Mouse (Mus musculus) forebrain, embryonic 10.5 days (tissue): ENCODE results near the gene Atg2b. TPM values are rescaled to one million over a fixed set of nuclear protein-coding genes. Genes with fewer than 3 reads are reported as not detected.

ENCODE experiments used
- DNase-seq: peaks from one replicate; pipeline ENCODE4 v3.0.0-alpha.2; 2017; ENCODE audit warnings: low spot score; ENCODE audit errors: extremely low spot score
- H3K27ac ChIP-seq: fragments of 300-500 bp; sonication (generic); 2 replicates; pipeline ENCODE4 v1.5.1; 2016; ENCODE audit warnings: mild to moderate bottlenecking
- H3K27me3 ChIP-seq: fragments of 300-500 bp; sonication (generic); 2 replicates; pipeline ENCODE4 v1.6.1; 2016; ENCODE audit warnings: mild to moderate bottlenecking; ENCODE audit not compliant: poor library complexity, severe bottlenecking
- H3K36me3 ChIP-seq: fragments of 300-500 bp; sonication (generic); replicated peaks from 2 replicates; pipeline ENCODE4 v1.6.1; 2016; ENCODE audit warnings: mild to moderate bottlenecking, moderate library complexity
- H3K4me1 ChIP-seq: fragments of 300-500 bp; sonication (generic); 2 replicates; pipeline ENCODE4 v1.6.1; 2016
- H3K4me3 ChIP-seq: fragments of 300-500 bp; sonication (generic); 2 replicates; pipeline ENCODE4 v1.5.1; 2016; ENCODE audit warnings: mild to moderate bottlenecking, moderate library complexity
- H3K9me3 ChIP-seq: fragments of 300-500 bp; sonication (generic); 2 replicates; pipeline ENCODE4 v1.6.1; 2016; ENCODE audit warnings: mild to moderate bottlenecking, moderate library complexity
- WGBS: fragments of 180-500 bp; shearing (Covaris S2); methylation state at CpG from one replicate; pipeline ENCODE4 v1.1.7; 2016; 5-methylcytosine and 5-hydroxymethylcytosine counted together
- polyA plus RNA-seq: library from polyadenylated mRNA; unstranded; fragments of >200 nt; fragmentation: Nextera tagmentation; extraction: Ambion mirVana; gene quantifications from 2 replicates; pipeline ENCODE4 v1.2.1, GENCODE M21; 2016

Atg2b gene
- 11.4 and 12.2 TPM in 2 replicates for polyA plus RNA-seq

GRCm38 (mm10) chr12:105685001-105685691, at the start of gene Atg2b:
TSS of gene Atg2b (minus strand) at chr12:105685211.
- Histone ChIP-seq H3K9me3 (no peaks in the 10 kb centered on the region), H3K27ac (peak within 1 kb of the TSS; percentile 91), H3K27me3 (no peaks in the 10 kb centered on the region), H3K4me3 (peak within 1 kb of the TSS; percentile 95), H3K4me1 (peaks cover 40% of the 10 kb centered on the region), H3K36me3 (peaks cover 23% of the 10 kb centered on the region)
- WGBS, result under 1% methylated on average over 73 of the region's 73 CpGs
- DNase-seq, result peak; percentile 98

DNA sequence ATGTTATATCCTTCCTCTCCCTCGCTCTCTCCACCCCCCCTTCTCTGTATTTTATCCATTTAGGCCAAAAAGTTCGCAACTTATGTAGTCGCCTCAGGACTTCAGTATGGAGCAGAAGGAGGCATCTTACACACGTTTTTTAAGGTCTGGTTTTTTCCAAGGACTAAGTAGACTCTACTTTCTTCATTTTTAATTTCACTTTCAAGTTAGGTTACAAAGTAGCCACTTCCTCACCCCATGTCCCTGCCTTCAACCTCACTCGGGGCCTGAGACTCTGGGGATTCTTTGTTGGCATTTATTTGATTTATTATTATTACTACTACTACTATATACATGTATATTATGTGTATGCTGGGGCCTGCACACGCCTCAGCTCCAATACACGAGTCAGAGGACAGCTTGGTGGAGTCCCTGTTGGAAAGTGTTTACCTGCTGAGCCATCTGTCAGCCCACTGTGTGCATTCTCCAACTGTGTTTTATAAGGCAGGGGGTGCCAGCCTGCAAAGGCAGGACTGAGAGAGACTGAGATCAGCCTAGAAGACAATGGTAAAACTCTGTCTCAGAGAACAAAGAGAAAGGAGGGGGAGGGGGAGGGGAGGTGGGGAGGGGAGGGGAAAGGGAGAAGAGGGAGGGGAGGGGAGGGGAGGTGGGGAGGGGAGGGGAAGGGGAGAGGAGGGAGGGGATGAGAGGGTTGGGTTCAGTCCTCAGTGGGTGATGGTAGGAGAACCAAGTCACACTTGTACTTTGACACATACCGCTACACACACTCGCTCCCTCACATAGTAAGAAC, 48.6 kb upstream of the Atg2b start:
- no peak for DNase-seq
- H3K27ac ChIP-seq, result no peak overlapping the region
- H3K9me3 ChIP-seq, result no peaks in the 10 kb centered on the region
- H3K36me3 ChIP-seq, result no peaks in the 10 kb centered on the region
- no peak overlapping the region for H3K4me3 ChIP-seq
- H3K27me3 ChIP-seq, result no peaks in the 10 kb centered on the region
- peaks cover 3% of the 10 kb centered on the region; the same call in 1 of the 2 replicates for H3K4me1 ChIP-seq
- WGBS, result 79% methylated on average over 9 of the region's 9 CpGs

DNA sequence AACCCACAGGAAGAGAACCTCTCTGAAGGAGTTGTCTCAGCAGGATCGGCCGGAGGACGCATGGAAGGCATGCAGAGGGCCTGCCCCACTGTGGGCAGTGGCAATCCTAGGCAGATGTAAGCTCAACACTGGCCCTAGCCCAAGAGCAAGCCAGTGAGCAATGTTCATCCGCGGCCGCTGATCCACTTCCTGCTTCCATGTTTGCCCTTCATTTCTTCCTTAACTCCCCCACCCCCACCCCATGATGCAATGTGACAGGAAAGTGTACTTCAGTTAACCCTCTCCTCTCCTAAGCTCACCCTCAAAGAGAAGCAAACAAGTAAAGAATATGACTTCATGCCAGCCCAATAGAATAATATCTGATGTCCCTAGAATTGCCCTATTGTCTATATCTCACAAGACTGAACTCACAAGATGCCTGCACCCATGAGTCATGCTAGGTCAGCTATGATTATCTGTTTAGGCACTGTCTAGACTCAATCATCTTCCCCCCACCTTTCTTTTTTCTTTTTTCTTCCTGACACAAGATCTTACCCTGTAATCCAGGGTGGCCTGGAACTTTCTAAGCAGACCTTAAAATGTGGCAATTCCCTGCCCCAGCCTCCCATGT, 45.9 kb upstream of the Atg2b start:
- DNase-seq, result no peak
- H3K9me3 ChIP-seq, result no peaks in the 10 kb centered on the region
- no peak overlapping the region for H3K4me3 ChIP-seq
- H3K36me3 ChIP-seq, result no peaks in the 10 kb centered on the region
- H3K27me3 ChIP-seq, result no peaks in the 10 kb centered on the region
- H3K4me1 ChIP-seq, result peaks cover 3% of the 10 kb centered on the region; the same call in 1 of the 2 replicates
- H3K27ac ChIP-seq, result no peak overlapping the region
- 90% methylated on average over 6 of the region's 6 CpGs for WGBS

DNA sequence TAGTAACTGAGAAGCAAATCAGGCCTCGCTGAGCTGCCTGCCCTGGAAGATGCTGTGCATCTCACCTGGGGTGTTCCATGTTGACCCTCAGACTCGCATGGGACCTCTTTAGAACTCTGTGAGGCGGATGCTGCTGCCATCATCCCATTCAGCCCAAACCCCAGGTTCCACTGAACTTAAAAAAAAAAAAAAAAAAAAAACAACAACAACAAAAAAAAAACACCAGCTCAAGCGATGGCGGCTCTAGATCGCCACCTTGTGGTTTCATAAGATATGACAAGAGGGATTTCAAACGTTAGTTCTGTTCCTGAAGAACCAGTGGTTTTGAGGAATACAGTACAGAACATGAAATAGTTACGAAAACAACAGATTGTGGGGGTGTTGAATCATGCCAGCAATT, 43.0 kb upstream of the Atg2b start:
- Histone ChIP-seq H3K27ac (no peak overlapping the region), H3K9me3 (no peaks in the 10 kb centered on the region), H3K27me3 (no peaks in the 10 kb centered on the region), H3K4me1 (no peaks in the 10 kb centered on the region), H3K4me3 (no peak overlapping the region), H3K36me3 (no peaks in the 10 kb centered on the region)
- 31% methylated on average over 8 of the region's 8 CpGs for WGBS
- no peak for DNase-seq

- no peaks in the 10 kb centered on the region for H3K27me3 ChIP-seq
- DNase-seq, result no peak
- 85% methylated on average over 3 of the region's 3 CpGs for WGBS
- H3K4me3 ChIP-seq, result no peak overlapping the region
- no peaks in the 10 kb centered on the region for H3K4me1 ChIP-seq
- no peaks in the 10 kb centered on the region for H3K36me3 ChIP-seq
- no peak overlapping the region for H3K27ac ChIP-seq
- H3K9me3 ChIP-seq, result no peaks in the 10 kb centered on the region
These were observed 42.3 kb upstream of the Atg2b start for GRCm38 (mm10) chr12:105727268-105727667.

GRCm38 (mm10) chr12:105725736-105726135, 40.7 kb upstream of the Atg2b start:
- Histone ChIP-seq H3K4me1 (peaks cover 9% of the 10 kb centered on the region), H3K27ac (no peak overlapping the region), H3K36me3 (no peaks in the 10 kb centered on the region), H3K9me3 (no peaks in the 10 kb centered on the region), H3K27me3 (no peaks in the 10 kb centered on the region), H3K4me3 (no peak overlapping the region)
- 77% methylated on average over 13 of the region's 13 CpGs for WGBS
- DNase-seq, result no peak

- Histone ChIP-seq H3K27me3 (no peaks in the 10 kb centered on the region), H3K4me1 (peaks cover 9% of the 10 kb centered on the region), H3K36me3 (no peaks in the 10 kb centered on the region), H3K4me3 (no peak overlapping the region), H3K27ac (no peak overlapping the region), H3K9me3 (no peaks in the 10 kb centered on the region)
- WGBS, result 63% methylated on average over 1 of the region's 1 CpGs
- DNase-seq, result no peak
These were observed 39.6 kb upstream of the Atg2b start for GRCm38 (mm10) chr12:105724616-105725015.

GRCm38 (mm10) chr12:105722657-105723056, 37.6 kb upstream of the Atg2b start:
- no peaks in the 10 kb centered on the region for H3K9me3 ChIP-seq
- no peak overlapping the region for H3K27ac ChIP-seq
- WGBS, result 8% methylated on average over 5 of the region's 5 CpGs
- no peaks in the 10 kb centered on the region for H3K27me3 ChIP-seq
- H3K36me3 ChIP-seq, result no peaks in the 10 kb centered on the region
- no peak overlapping the region for H3K4me3 ChIP-seq
- no peak for DNase-seq
- peaks cover 9% of the 10 kb centered on the region for H3K4me1 ChIP-seq

DNA sequence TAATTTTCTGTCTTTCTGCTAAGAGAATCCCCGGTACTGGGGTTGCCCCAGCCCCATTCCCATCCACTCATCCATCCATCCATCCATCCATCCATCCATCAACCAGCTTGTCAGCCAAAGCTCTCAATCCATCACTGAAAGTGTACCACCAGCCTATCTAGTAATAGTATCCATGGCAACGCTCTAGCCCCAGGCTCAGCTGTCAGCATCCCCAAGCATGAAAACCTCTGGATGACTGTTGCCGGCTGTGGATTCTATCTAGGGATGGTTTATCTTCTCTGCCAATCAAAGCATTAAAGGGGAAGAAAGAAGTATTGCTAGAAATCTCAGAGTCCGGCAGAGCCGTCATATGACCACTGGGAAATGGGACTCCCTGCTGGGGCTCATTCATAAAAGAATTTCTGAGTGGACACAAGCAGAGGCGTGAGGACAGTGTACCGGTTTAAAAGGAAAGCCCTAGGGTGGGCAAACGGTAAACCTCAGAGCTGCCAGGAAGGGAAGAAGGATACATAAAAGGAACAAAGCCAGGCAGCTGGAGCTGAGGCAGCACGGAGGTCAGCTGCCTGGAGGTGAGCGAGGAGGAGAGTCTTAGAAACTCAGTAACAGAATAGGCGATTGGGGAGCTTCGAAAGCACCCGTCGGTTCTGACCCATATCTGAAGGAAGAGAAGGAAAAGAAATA, 36.6 kb upstream of the Atg2b start:
- Histone ChIP-seq H3K36me3 (no peaks in the 10 kb centered on the region), H3K4me3 (no peak overlapping the region), H3K27me3 (no peaks in the 10 kb centered on the region), H3K9me3 (no peaks in the 10 kb centered on the region), H3K27ac (no peak overlapping the region), H3K4me1 (peaks cover 9% of the 10 kb centered on the region)
- DNase-seq, result no peak
- WGBS, result 58% methylated on average over 14 of the region's 14 CpGs

GRCm38 (mm10) chr12:105720196-105720595, 35.2 kb upstream of the Atg2b start:
- 87% methylated on average over 3 of the region's 3 CpGs for whole genome bisulfite sequencing
- H3K4me1 ChIP-seq, result peaks cover 9% of the 10 kb centered on the region
- no peak for DNase-seq
- H3K36me3 ChIP-seq, result no peaks in the 10 kb centered on the region
- H3K4me3 ChIP-seq, result no peak overlapping the region
- no peaks in the 10 kb centered on the region for H3K9me3 ChIP-seq
- no peaks in the 10 kb centered on the region for H3K27me3 ChIP-seq
- H3K27ac ChIP-seq, result no peak overlapping the region

- no peak overlapping the region; the same call in 1 of the 2 replicates for H3K4me3 ChIP-seq
- 69% methylated on average over 17 of the region's 17 CpGs for WGBS
- no peak overlapping the region for H3K27ac ChIP-seq
- H3K27me3 ChIP-seq, result no peaks in the 10 kb centered on the region
- no peak for DNase-seq
- H3K4me1 ChIP-seq, result peaks cover 12% of the 10 kb centered on the region
- H3K9me3 ChIP-seq, result no peaks in the 10 kb centered on the region
- no peaks in the 10 kb centered on the region for H3K36me3 ChIP-seq
These were observed 33.6 kb upstream of the Atg2b start for GRCm38 (mm10) chr12:105718616-105719015.

DNA sequence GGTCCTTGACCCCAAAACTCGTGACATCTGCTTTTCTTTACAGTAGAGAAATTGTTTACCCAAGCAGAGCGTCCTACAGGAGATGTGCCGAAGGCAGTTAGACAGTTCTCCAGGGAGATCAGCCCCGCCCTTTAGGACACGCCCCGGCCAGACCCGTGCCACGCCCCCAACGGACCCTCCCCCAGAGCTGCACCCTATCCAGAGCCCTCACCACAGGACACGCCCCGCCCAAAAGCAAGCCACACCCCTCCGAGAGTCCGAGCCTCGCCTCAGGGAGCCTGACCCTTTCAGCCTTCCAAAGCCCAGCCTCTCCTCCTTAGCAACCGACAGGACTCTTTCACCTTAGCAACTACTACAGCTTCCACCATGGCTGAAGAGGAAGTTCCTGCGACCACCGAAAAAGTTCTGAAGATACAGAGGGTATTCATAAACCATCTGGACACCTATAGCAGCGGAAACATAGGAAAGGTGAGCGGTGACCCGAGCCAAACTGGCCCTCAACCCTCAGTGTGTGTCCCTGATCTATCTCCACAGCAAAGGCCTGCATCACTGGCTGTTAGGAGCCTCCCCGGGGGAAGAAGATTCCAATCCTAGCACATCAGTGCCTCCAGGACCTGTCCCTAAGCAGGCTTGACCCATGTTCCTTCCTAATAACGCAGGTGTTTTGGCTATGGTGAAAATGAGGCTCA, 20.9 kb upstream of the Atg2b start, which contains the start of gene Ak7:
Gene Ak7 (plus strand): TSS at position 178 of the 689 bp plus-strand sequence.
- WGBS, result 11% methylated on average over 22 of the region's 22 CpGs
- Histone ChIP-seq H3K27ac (no peak within 1 kb of the TSS), H3K4me1 (peaks cover 17% of the 10 kb centered on the region), H3K36me3 (peaks cover 16% of the 10 kb centered on the region), H3K4me3 (peak within 1 kb of the TSS; percentile 31), H3K27me3 (no peaks in the 10 kb centered on the region), H3K9me3 (no peaks in the 10 kb centered on the region)
- DNase-seq, result peak; percentile 90
